Mouse (Mus musculus) spleen, adult 2 months (tissue): Measurements from ENCODE around the gene Traf3ip1.

Source experiments
- CTCF ChIP-seq: fragments of 200-500 bp; IDR thresholded peaks from 2 replicates; pipeline ENCODE4 v1.5.1; 2011; ENCODE audit warnings: mild to moderate bottlenecking, inconsistent platforms; ENCODE audit not compliant: insufficient read depth, insufficient read length, insufficient replicate concordance; ENCODE audit errors: extremely low read depth
- POLR2A ChIP-seq: fragments of 200-500 bp; IDR thresholded peaks from 2 replicates; pipeline ENCODE4 v1.6.1; 2011; ENCODE audit warnings: low read depth, low read length, inconsistent platforms

- TF ChIP-seq CTCF (no peak), POLR2A (no peak)
Measured at GRCm38 (mm10) chr1:91515642-91516041, 21.2 kb downstream of the Traf3ip1 start.
